Mouse (Mus musculus) limb, embryonic 15.5 days (tissue): ENCODE measurements around the gene Art2b. TPM values are rescaled to one million over a fixed set of nuclear protein-coding genes. Genes with fewer than 3 reads are reported as not detected.
"Not testable (repeated sequence)": the region's sequence is repeated elsewhere in the genome, so short reads cannot be mapped to it uniquely, and the experiment has no call there.

ENCODE experiments used
- ATAC-seq: fragments of 200-750 bp; cut with Nextera tagmentation; 2 replicates; pipeline ENCODE4 v1.8.0; 2017; ENCODE audit warnings: low read depth, moderate TSS enrichment; ENCODE audit not compliant: insufficient number of reproducible peaks, low FRiP score, low TSS enrichment
- H3K27ac ChIP-seq: fragments of 300-500 bp; sonication (generic); 2 replicates; pipeline ENCODE4 v1.5.1; 2015; ENCODE audit warnings: moderate library complexity, mild to moderate bottlenecking, inconsistent platforms
- H3K27me3 ChIP-seq: fragments of 300-500 bp; sonication (generic); 2 replicates; pipeline ENCODE4 v1.6.1; 2015; ENCODE audit warnings: inconsistent platforms
- H3K36me3 ChIP-seq: fragments of 300-500 bp; sonication (generic); 2 replicates; pipeline ENCODE4 v1.6.1; 2015; ENCODE audit warnings: inconsistent platforms
- H3K4me1 ChIP-seq: fragments of 300-500 bp; sonication (generic); 2 replicates; pipeline ENCODE4 v1.6.1; 2015; ENCODE audit warnings: inconsistent platforms
- H3K4me2 ChIP-seq: fragments of 300-500 bp; sonication (generic); 2 replicates; pipeline ENCODE4 v1.6.1; 2015; ENCODE audit warnings: mild to moderate bottlenecking, inconsistent platforms
- H3K4me3 ChIP-seq: fragments of 300-500 bp; sonication (generic); 2 replicates; pipeline ENCODE4 v1.5.1; 2015; ENCODE audit warnings: mild to moderate bottlenecking, inconsistent platforms
- H3K9ac ChIP-seq: fragments of 300-500 bp; sonication (generic); 2 replicates; pipeline ENCODE4 v1.6.1; 2015; ENCODE audit warnings: inconsistent platforms
- H3K9me3 ChIP-seq: fragments of 300-500 bp; sonication (generic); 2 replicates; pipeline ENCODE4 v1.6.1; 2016; ENCODE audit warnings: inconsistent platforms
- WGBS: fragments of 180-500 bp; shearing (Covaris S2); methylation state at CpG from one replicate; pipeline ENCODE4 v1.1.7; 2015; 5-methylcytosine and 5-hydroxymethylcytosine counted together
- polyA plus RNA-seq: library from polyadenylated mRNA; unstranded; fragments of >200 nt; fragmentation: Nextera tagmentation; extraction: Ambion mirVana; gene quantifications from 2 replicates; pipeline ENCODE4 v1.2.1, GENCODE M21; 2015

Gene Art2b
- polyA plus RNA-seq, 1 experiment from 2014 or later: not detected

GRCm38 (mm10) chr7:101612786-101613527, 27.6 kb upstream of the Art2b start:
- ATAC-seq: not testable (repeated sequence)

GRCm38 (mm10) chr7:101607845-101608244, 22.4 kb upstream of the Art2b start:
- H3K4me3 ChIP-seq: no peak overlapping the region
- 68% methylated on average over 6 of the region's 6 CpGs for WGBS
- H3K4me2 ChIP-seq: no peak overlapping the region
- H3K9me3 ChIP-seq: no peaks in the 10 kb centered on the region
- H3K27ac ChIP-seq: no peak overlapping the region
- H3K9ac ChIP-seq: no peak overlapping the region
- no peaks in the 10 kb centered on the region for H3K36me3 ChIP-seq
- ATAC-seq: no peak
- no peaks in the 10 kb centered on the region for H3K27me3 ChIP-seq
- H3K4me1 ChIP-seq: no peaks in the 10 kb centered on the region

More at GRCm38 (mm10) chr7:101612786-101613527, 27.6 kb upstream of the Art2b start:
- H3K27me3 ChIP-seq, H3K9me3 ChIP-seq, H3K4me3 ChIP-seq, H3K4me1 ChIP-seq, H3K4me2 ChIP-seq, H3K36me3 ChIP-seq, H3K9ac ChIP-seq, H3K27ac ChIP-seq: not testable (repeated sequence)
- WGBS: 74% methylated on average over 8 of the region's 8 CpGs

DNA sequence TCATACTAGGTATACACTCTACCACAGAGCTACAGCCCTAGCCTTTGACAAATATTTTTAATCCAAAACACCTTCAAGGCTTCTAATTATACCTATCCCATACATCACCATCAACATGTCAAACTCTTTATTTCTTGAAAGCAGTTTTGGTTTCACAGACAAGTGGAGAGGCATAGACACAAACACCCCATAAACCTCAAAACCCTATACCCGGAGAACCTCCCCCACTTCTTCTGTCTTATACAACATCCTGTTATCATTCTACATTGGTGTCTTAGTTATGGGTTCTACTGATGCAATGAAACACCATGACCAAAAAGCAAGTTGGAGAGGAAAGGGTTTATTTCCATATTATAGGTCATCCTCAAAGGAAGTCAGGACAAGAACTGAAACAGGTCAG, 15.0 kb upstream of the Art2b start:
- Histone ChIP-seq H3K4me1 (no peaks in the 10 kb centered on the region), H3K36me3 (no peaks in the 10 kb centered on the region), H3K27me3 (no peaks in the 10 kb centered on the region), H3K9me3 (no peaks in the 10 kb centered on the region), H3K9ac (no peak overlapping the region), H3K4me3 (no peak overlapping the region), H3K4me2 (no peak overlapping the region), H3K27ac (no peak overlapping the region)
- 74% methylated on average over 1 of the region's 1 CpGs for WGBS
- no peak for ATAC-seq

DNA sequence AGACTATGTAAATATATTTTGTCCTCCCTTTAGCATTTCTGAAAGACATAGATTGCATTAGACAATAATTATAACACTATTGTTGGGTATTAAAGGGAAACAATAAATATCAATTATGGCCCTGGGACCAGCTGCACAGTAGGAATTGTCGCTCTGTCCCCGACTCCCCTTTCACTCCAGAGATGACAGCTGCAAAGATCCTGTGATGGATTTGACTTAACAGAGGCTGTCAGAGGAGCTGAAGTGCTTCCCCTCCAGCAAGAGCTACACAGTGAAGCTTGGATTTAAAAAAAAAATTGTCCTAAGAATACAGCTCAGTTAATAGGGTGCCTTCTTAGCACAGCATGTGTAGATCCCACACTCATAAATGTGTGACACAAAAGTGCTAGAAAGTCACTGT, 13.1 kb upstream of the Art2b start:
- Histone ChIP-seq H3K36me3 (no peaks in the 10 kb centered on the region), H3K27ac (no peak overlapping the region), H3K9me3 (no peaks in the 10 kb centered on the region), H3K4me1 (no peaks in the 10 kb centered on the region), H3K4me2 (no peak overlapping the region), H3K9ac (no peak overlapping the region), H3K27me3 (no peaks in the 10 kb centered on the region), H3K4me3 (no peak overlapping the region)
- 59% methylated on average over 2 of the region's 2 CpGs for WGBS
- ATAC-seq: no peak

DNA sequence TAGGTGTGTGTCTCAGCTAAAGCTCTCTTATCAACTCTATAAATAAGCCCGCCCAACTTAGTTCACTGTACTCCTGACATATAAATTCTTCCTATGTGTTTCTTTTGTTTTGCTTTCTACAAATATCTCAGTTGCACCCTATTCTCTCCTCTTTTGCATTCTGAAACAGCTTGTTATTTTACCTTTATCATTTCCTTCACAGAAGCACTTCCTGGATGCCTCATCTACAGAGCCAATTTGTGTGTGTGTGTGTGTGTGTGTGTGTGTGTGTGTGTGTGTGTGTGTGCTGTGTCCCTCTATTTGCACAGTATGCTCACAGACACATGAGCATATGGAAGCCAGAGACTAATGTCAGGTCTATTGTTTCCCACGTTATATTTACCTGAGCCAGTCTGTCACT, 9.6 kb upstream of the Art2b start:
- no peaks in the 10 kb centered on the region for H3K36me3 ChIP-seq
- H3K9ac ChIP-seq: no peak overlapping the region
- H3K27ac ChIP-seq: no peak overlapping the region
- 78% methylated on average over 2 of the region's 2 CpGs for WGBS
- no peak overlapping the region for H3K4me3 ChIP-seq
- ATAC-seq: no peak
- H3K4me1 ChIP-seq: no peaks in the 10 kb centered on the region
- no peaks in the 10 kb centered on the region for H3K27me3 ChIP-seq
- H3K4me2 ChIP-seq: no peak overlapping the region
- no peaks in the 10 kb centered on the region for H3K9me3 ChIP-seq

DNA sequence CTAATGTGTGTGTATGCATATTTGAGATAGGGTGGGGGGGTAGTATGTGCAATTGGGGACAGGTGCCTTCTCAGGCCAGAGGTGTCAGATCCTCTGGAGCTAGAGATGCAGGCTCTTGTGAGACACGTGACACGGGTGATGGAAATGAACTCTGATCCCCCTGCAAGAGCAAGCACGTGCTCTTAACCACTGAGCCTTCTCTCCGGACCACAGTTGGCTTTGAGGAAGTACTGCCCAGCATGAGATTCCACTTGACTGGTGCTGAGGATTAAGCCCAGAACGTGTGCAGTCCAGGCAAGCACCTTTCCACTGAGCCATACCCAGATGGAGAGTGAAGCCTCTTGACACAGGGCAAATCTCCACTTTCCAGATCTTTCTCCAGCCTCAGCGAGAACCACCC, 1.1 kb downstream of the Art2b start:
- not testable (repeated sequence) for H3K27ac ChIP-seq, H3K9me3 ChIP-seq, H3K27me3 ChIP-seq, H3K4me3 ChIP-seq, H3K36me3 ChIP-seq, H3K4me2 ChIP-seq, H3K4me1 ChIP-seq, H3K9ac ChIP-seq, ATAC-seq
- 58% methylated on average over 6 of the region's 6 CpGs for WGBS

DNA sequence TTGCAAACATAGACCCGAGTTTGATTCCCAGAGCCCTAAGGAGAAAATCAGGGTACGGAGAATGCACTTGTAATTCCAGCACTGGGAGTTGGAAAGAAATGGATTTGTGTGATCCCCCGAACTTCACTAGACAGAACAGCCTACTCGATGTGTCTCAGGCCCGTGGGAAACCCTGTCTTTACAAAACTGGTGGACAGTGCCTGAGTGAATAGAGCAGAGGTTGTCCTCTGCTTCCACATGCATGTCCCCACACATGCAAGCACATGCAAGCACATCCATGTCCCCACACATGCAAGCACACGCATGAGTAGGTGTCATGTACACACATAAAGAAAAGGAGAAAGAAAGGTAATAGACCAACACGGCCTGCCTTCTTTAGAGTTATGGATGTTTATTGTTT, 3.4 kb downstream of the Art2b start:
- H3K9me3 ChIP-seq: no peaks in the 10 kb centered on the region
- H3K9ac ChIP-seq: no peak overlapping the region

GRCm38 (mm10) chr7:101580863-101581262, 4.5 kb downstream of the Art2b start:
- ATAC-seq, H3K27ac ChIP-seq, H3K4me1 ChIP-seq, H3K9ac ChIP-seq, H3K9me3 ChIP-seq, H3K4me3 ChIP-seq, H3K27me3 ChIP-seq, H3K36me3 ChIP-seq, H3K4me2 ChIP-seq: not testable (repeated sequence)
- WGBS: 91% methylated on average over 3 of the region's 3 CpGs

More for the DNA sequence above, 3.4 kb downstream of the Art2b start:
- no peak overlapping the region for H3K4me2 ChIP-seq
- no peak for ATAC-seq
- no peaks in the 10 kb centered on the region for H3K27me3 ChIP-seq
- H3K36me3 ChIP-seq: no peaks in the 10 kb centered on the region
- H3K4me3 ChIP-seq: no peak overlapping the region
- H3K27ac ChIP-seq: no peak overlapping the region
- 85% methylated on average over 7 of the region's 7 CpGs for WGBS
- H3K4me1 ChIP-seq: no peaks in the 10 kb centered on the region

GRCm38 (mm10) chr7:101574413-101574812, 11.0 kb downstream of the Art2b start:
- no peak overlapping the region for H3K4me2 ChIP-seq
- H3K9ac ChIP-seq: no peak overlapping the region
- H3K27me3 ChIP-seq: no peaks in the 10 kb centered on the region
- no peaks in the 10 kb centered on the region for H3K36me3 ChIP-seq
- 50% methylated on average over 3 of the region's 3 CpGs for whole genome bisulfite sequencing
- no peak overlapping the region for H3K27ac ChIP-seq
- no peaks in the 10 kb centered on the region for H3K9me3 ChIP-seq
- no peak overlapping the region for H3K4me3 ChIP-seq
- ATAC-seq: no peak
- no peaks in the 10 kb centered on the region for H3K4me1 ChIP-seq

GRCm38 (mm10) chr7:101573636-101574035, 11.8 kb downstream of the Art2b start:
- H3K4me2 ChIP-seq, H3K4me3 ChIP-seq, H3K4me1 ChIP-seq, H3K27ac ChIP-seq, ATAC-seq, H3K27me3 ChIP-seq, H3K36me3 ChIP-seq, H3K9me3 ChIP-seq, H3K9ac ChIP-seq: not testable (repeated sequence)
- WGBS: 92% methylated on average over 12 of the region's 12 CpGs

GRCm38 (mm10) chr7:101564086-101564485, 21.3 kb downstream of the Art2b start:
- 91% methylated on average over 2 of the region's 2 CpGs for WGBS
- H3K9me3 ChIP-seq: no peaks in the 10 kb centered on the region
- no peak overlapping the region for H3K27ac ChIP-seq
- H3K4me1 ChIP-seq: no peaks in the 10 kb centered on the region
- no peak overlapping the region for H3K4me2 ChIP-seq
- no peak overlapping the region for H3K4me3 ChIP-seq
- H3K9ac ChIP-seq: no peak overlapping the region
- no peaks in the 10 kb centered on the region for H3K27me3 ChIP-seq
- no peaks in the 10 kb centered on the region for H3K36me3 ChIP-seq
- ATAC-seq: no peak

DNA sequence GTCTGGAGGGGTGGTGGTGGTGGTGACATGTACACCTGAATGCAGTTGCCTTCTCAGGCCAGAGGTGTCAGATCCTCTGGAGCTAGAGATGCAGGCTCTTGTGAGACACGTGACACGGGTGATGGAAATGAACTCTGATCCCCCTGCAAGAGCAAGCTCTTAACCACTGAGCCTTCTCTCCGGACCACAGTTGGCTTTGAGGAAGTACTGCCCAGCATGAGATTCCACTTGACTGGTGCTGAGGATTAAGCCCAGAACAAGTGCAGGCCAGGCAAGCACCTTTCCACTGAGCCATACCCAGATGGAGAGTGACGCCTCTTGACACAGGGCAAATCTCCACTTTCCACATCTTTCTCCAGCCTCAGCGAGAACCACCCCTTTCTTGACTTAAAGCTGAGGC, 26.0 kb downstream of the Art2b start:
- not testable (repeated sequence) for H3K27ac ChIP-seq, H3K27me3 ChIP-seq
- 59% methylated on average over 5 of the region's 5 CpGs for WGBS

GRCm38 (mm10) chr7:101557391-101557790, 28.0 kb downstream of the Art2b start:
- 60% methylated on average over 1 of the region's 1 CpGs for WGBS
- Histone ChIP-seq H3K4me2 (no peak overlapping the region), H3K27ac (no peak overlapping the region), H3K4me3 (no peak overlapping the region), H3K27me3 (no peaks in the 10 kb centered on the region), H3K4me1 (no peaks in the 10 kb centered on the region), H3K36me3 (no peaks in the 10 kb centered on the region), H3K9ac (no peak overlapping the region), H3K9me3 (no peaks in the 10 kb centered on the region)
- ATAC-seq: no peak

More for the DNA sequence above, 26.0 kb downstream of the Art2b start:
- H3K4me3 ChIP-seq, ATAC-seq, H3K4me2 ChIP-seq, H3K9ac ChIP-seq, H3K9me3 ChIP-seq, H3K4me1 ChIP-seq, H3K36me3 ChIP-seq: not testable (repeated sequence)
